Comparison of ENCODE assay signal across 8 mouse cellular contexts in the genomic region with DNA sequence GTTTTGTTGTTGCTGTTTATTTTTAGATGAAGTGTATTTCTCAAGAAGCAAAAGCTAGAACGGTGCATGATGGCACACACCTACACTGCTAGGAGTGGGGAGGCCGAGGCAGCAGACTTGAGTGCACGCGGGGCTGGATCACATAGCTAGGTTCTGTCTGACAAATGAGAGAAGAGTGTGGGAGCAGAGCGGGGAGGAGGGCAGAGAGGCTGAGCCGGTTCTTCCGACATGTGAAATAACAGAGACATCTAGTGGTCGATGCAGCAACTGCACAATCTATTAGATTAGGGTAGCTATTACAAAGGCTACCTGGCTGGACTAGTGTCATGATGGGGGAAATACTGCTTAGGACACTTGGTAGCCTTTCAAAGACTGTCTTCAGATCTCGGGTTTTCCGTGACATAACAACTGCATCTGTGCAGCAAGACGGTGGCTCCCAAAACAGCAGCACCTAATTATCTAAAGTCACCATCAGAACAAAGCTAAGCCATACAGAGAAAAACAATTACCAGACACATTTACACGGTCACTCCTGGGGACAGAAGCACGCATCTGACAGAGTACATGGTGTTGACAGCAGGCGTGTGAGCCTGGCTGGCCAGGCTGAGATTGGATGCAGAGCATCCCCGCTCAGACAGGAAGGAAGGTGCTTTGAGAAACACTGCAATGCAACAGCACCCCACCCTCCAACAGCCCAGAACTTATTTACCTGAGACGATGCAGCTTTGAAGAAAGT. TPM values are rescaled to one million over a fixed set of nuclear protein-coding genes. Genes with fewer than 3 reads are reported as not detected.
DNase-seq lines count a peak whose midpoint lies in the region; ATAC-seq and TF ChIP-seq lines count a peak whose summit lies in the region.

No protein-coding gene starts in this region.

- WGBS in hindbrain, embryonic 13.5 days = 55% methylated on average over 16 of the region's 16 CpGs
- WGBS in lung, postnatal 0 days = 48% methylated on average over 16 of the region's 16 CpGs

- no peak for TF ChIP-seq EP300 in lung, postnatal 0 days (IDR thresholded peaks at IDR 0.05)

- H3K27me3 ChIP-seq in hindbrain, embryonic 13.5 days = no peaks in the 10 kb centered on the region
- H3K27me3 ChIP-seq in lung, postnatal 0 days (replicated peaks; ENCODE audit: insufficient read depth, low read length) = no peaks in the 10 kb centered on the region

- DNase-seq in ZHBTc4 (ENCODE audit: low read depth, low spot score) = peak; percentile 84
- peak; percentile 48 to 74 for DNase-seq in cerebellum, postnatal 36 days
- peak; percentile 13 to 47 for DNase-seq in frontal cortex, postnatal 25 days (ENCODE audit: low spot score in 2 of 2)
- DNase-seq in layer of hippocampus, adult 9-11 months = peak; percentile 78
- peak; percentile 85 for DNase-seq in lung, postnatal 0 days (ENCODE audit: low spot score)
- DNase-seq in retina, postnatal 7 days (ENCODE audit: low read depth, low spot score) = peak; percentile 54
- peak; percentile 36 to 41 for DNase-seq in urinary bladder, postnatal 36 days (ENCODE audit: low spot score in 2 of 2)

- H3K9me3 ChIP-seq in hindbrain, embryonic 13.5 days = no peaks in the 10 kb centered on the region
- no peaks in the 10 kb centered on the region for H3K9me3 ChIP-seq in lung, postnatal 0 days (ENCODE audit: low read length)

- H3K4me1 ChIP-seq in hindbrain, embryonic 13.5 days (replicated peaks) = no peaks in the 10 kb centered on the region
- H3K4me1 ChIP-seq in lung, postnatal 0 days (ENCODE audit: insufficient read depth, low read depth, low read length) = no peaks in the 10 kb centered on the region

- TF ChIP-seq CTCF in lung, postnatal 0 days (IDR thresholded peaks at IDR 0.05) = peak; percentile 80

- H3K27ac ChIP-seq in hindbrain, embryonic 13.5 days = no peak overlapping the region
- H3K27ac ChIP-seq in lung, postnatal 0 days (ENCODE audit: low read length) = no peak overlapping the region

- H3K4me2 ChIP-seq in hindbrain, embryonic 13.5 days = no peak overlapping the region
- H3K4me2 ChIP-seq in lung, postnatal 0 days (replicated peaks; ENCODE audit: low read depth, low read length) = no peak overlapping the region

- no peak overlapping the region for H3K9ac ChIP-seq in hindbrain, embryonic 13.5 days
- no peak overlapping the region for H3K9ac ChIP-seq in lung, postnatal 0 days (replicated peaks; ENCODE audit: low read depth)

- H3K36me3 ChIP-seq in hindbrain, embryonic 13.5 days = peaks cover 63% of the 10 kb centered on the region
- H3K36me3 ChIP-seq in lung, postnatal 0 days (ENCODE audit: insufficient read depth, low read length) = peaks cover 35% of the 10 kb centered on the region; the same call in 1 of the 2 replicates

- peak; percentile 84 for ATAC-seq in hindbrain, embryonic 13.5 days (ENCODE audit: low FRiP score)
- peak; percentile 65 for ATAC-seq in lung, postnatal 0 days

- H3K4me3 ChIP-seq in hindbrain, embryonic 13.5 days = no peak overlapping the region
- no peak overlapping the region for H3K4me3 ChIP-seq in lung, postnatal 0 days (ENCODE audit: low read depth, low read length)

RNA-seq across cellular contexts. Expression of gene Ltn1, which starts 38.4 kb away (rescaled TPM):
- polyA plus RNA-seq in hindbrain, embryonic 13.5 days (2015; fragmentation: Nextera tagmentation; extraction: Ambion mirVana) = 25.9 TPM in 2 replicates
- polyA plus RNA-seq in lung, postnatal 0 days (2015; fragmentation: Nextera tagmentation; extraction: Ambion mirVana) = 13.1 and 15.0 TPM in 2 replicates

RNA-seq across cellular contexts. Expression of gene N6amt1, which starts 40.0 kb away (rescaled TPM):
- polyA plus RNA-seq in hindbrain, embryonic 13.5 days (2015; fragmentation: Nextera tagmentation; extraction: Ambion mirVana) = 22.5 and 23.5 TPM in 2 replicates
- polyA plus RNA-seq in lung, postnatal 0 days (2015; fragmentation: Nextera tagmentation; extraction: Ambion mirVana) = 20.0 and 23.4 TPM in 2 replicates

RNA-seq across cellular contexts. Expression of gene Rwdd2b, which starts 46.4 kb away (rescaled TPM):
- 12.9 and 15.0 TPM in 2 replicates for polyA plus RNA-seq in hindbrain, embryonic 13.5 days (2015; fragmentation: Nextera tagmentation; extraction: Ambion mirVana)
- 5.7 and 7.0 TPM in 2 replicates for polyA plus RNA-seq in lung, postnatal 0 days (2015; fragmentation: Nextera tagmentation; extraction: Ambion mirVana)

Comparison
In these comparisons a context has a peak if more than half of its experiments do, and no peak if none do; other contexts are left out.
1. DNase-seq: peak in every context shown above with its lines; median percentile 85 in lung, postnatal 0 days; 84 in ZHBTc4; 78 in layer of hippocampus, adult 9-11 months; 61 in cerebellum, postnatal 36 days; 54 in retina, postnatal 7 days; 38 in urinary bladder, postnatal 36 days; 30 in frontal cortex, postnatal 25 days.